Mouse (Mus musculus) ZHBTc4 (cell line): ENCODE measurements around the gene 6030468B19Rik.
"Not testable (repeated sequence)": the region's sequence is repeated elsewhere in the genome, so short reads cannot be mapped to it uniquely, and the experiment has no call there.

Source experiments
- DNase-seq: peaks from one replicate; pipeline ENCODE4 v3.0.0-alpha.2; 2011; ENCODE audit warnings: low read depth, low spot score

6030468B19Rik gene

GRCm38 (mm10) chr11:117801650-117802049, 4.2 kb downstream of the 6030468B19Rik start:
- no peak for DNase-seq

GRCm38 (mm10) chr11:117803166-117803688, 5.8 kb downstream of the 6030468B19Rik start:
- DNase-seq, result no peak

GRCm38 (mm10) chr11:117806781-117807180, 9.3 kb downstream of the 6030468B19Rik start:
- no peak for DNase-seq

- DNase-seq, result peak; percentile 89
These were observed 12.2 kb downstream of the 6030468B19Rik start, which contains the start of the genes Gm20708 and Syngr2 for GRCm38 (mm10) chr11:117809407-117810311. Gene Gm20708 (plus strand): TSS chr11:117809668. Gene Syngr2 (plus strand): TSS chr11:117809668.

GRCm38 (mm10) chr11:117810401-117811046, 13.1 kb downstream of the 6030468B19Rik start:
- peak; percentile 94 for DNase-seq

GRCm38 (mm10) chr11:117813867-117814266, 16.4 kb downstream of the 6030468B19Rik start:
- DNase-seq, result no peak

GRCm38 (mm10) chr11:117814704-117815366, 17.4 kb downstream of the 6030468B19Rik start:
- no peak for DNase-seq

GRCm38 (mm10) chr11:117815850-117816249, 18.4 kb downstream of the 6030468B19Rik start:
- DNase-seq, result not testable (repeated sequence)

- DNase-seq, result peak; percentile 57
These were observed 19.0 kb downstream of the 6030468B19Rik start for GRCm38 (mm10) chr11:117816389-117816996.

- DNase-seq, result no peak
These were observed 21.6 kb downstream of the 6030468B19Rik start for GRCm38 (mm10) chr11:117819095-117819494.

- DNase-seq, result no peak
These were observed 22.7 kb downstream of the 6030468B19Rik start for GRCm38 (mm10) chr11:117820173-117820572.

GRCm38 (mm10) chr11:117821868-117822267, 24.4 kb downstream of the 6030468B19Rik start:
- no peak for DNase-seq

- DNase-seq, result peak; percentile 63
These were observed 25.3 kb downstream of the 6030468B19Rik start for GRCm38 (mm10) chr11:117822728-117823241.

GRCm38 (mm10) chr11:117823411-117823810, 26.0 kb downstream of the 6030468B19Rik start:
- peak; percentile 40 for DNase-seq

- peak; percentile 87 for DNase-seq
These were observed 26.9 kb downstream of the 6030468B19Rik start for GRCm38 (mm10) chr11:117824060-117824969.

- peak; percentile 96 for DNase-seq
These were observed 28.1 kb downstream of the 6030468B19Rik start, which contains the start of the genes Afmid and Tk1 for GRCm38 (mm10) chr11:117825333-117826101. Gene Afmid (plus strand): TSS chr11:117825924. Gene Tk1 (minus strand): TSS chr11:117826092.

- peak; percentile 61 for DNase-seq
These were observed 28.7 kb downstream of the 6030468B19Rik start for GRCm38 (mm10) chr11:117826164-117826563.

- DNase-seq, result no peak
These were observed 29.5 kb downstream of the 6030468B19Rik start for GRCm38 (mm10) chr11:117826916-117827315.

GRCm38 (mm10) chr11:117827386-117827785, 29.9 kb downstream of the 6030468B19Rik start:
- no peak for DNase-seq
